Comparison of ENCODE assay signal across 8 mouse cellular contexts in the genomic region with DNA sequence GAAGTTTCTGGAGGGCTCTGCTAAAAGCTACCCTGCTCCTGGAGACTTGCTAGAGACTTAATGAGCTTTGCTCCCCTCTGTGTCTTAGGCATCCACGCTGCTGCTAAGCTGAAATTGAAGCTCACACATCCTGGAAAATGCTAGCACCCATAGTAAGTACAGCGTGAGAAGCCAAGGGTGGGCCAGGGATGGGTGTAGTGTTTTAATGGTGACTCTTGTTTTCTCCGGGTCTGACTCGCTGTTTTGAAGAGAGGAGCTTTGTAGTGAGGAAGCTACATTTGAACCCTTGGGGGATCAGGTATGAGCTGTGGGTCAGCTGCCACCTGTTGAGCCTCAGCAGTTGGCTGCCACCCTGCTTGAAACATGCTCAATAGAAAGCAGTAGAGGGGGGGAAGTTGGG. TPM values are rescaled to one million over a fixed set of nuclear protein-coding genes. Genes with fewer than 3 reads are reported as not detected.
DNase-seq lines count a peak whose midpoint lies in the region; ATAC-seq and TF ChIP-seq lines count a peak whose summit lies in the region.

No protein-coding gene starts in this region.

- intact Hi-C loops in gastrocnemius, adult 2 months (cut with DNase I): loop anchor here (5.0 kb wide), 1 partner anchor 34 kb away; no protein-coding TSS in a partner anchor

- ATAC-seq in heart, embryonic 13.5 days (ENCODE audit: extremely low read depth, insufficient number of reproducible peaks, low FRiP score, low TSS enrichment): no peak
- ATAC-seq in liver, embryonic 16.5 days (ENCODE audit: low read depth): peak; percentile 46
- no peak for ATAC-seq in monocyte, adult 5-6 weeks (replicated peaks; ENCODE audit: insufficient number of reproducible peaks, low FRiP score, low TSS enrichment, poor library complexity, severe bottlenecking)
- ATAC-seq in megakaryocyte progenitor cell, adult 5-6 weeks (replicated peaks; ENCODE audit: poor library complexity): no peak

- H3K27me3 ChIP-seq in heart, embryonic 13.5 days (replicated peaks): no peaks in the 10 kb centered on the region
- no peaks in the 10 kb centered on the region for H3K27me3 ChIP-seq in liver, embryonic 16.5 days (ENCODE audit: control insufficient read depth, insufficient read depth, low read depth, low read length)

- H3K9ac ChIP-seq in ES-E14 (ENCODE audit: insufficient read depth, low read depth, low read length, poor library complexity, severe bottlenecking): peak overlapping the region; percentile 21
- peak overlapping the region; percentile 88 for H3K9ac ChIP-seq in heart, embryonic 13.5 days
- H3K9ac ChIP-seq in liver, embryonic 16.5 days (ENCODE audit: low read depth, low read length): peak overlapping the region; percentile 87

- H3K4me3 ChIP-seq in gastrocnemius, adult 2 months: peak overlapping the region; percentile 94
- H3K4me3 ChIP-seq in ES-E14 (ENCODE audit: insufficient read depth in 1 of 2, low read depth in 1 of 2, low read length in 2 of 2, poor library complexity in 1 of 2, severe bottlenecking in 1 of 2): peak overlapping the region; percentile 60 to 90
- peak overlapping the region; percentile 71 for H3K4me3 ChIP-seq in heart, embryonic 13.5 days
- peak overlapping the region; percentile 78 for H3K4me3 ChIP-seq in liver, embryonic 16.5 days (ENCODE audit: low read depth, low read length)

- DNase-seq in gastrocnemius, adult 2 months: peak; percentile 38
- DNase-seq in gastrocnemius, adult 18-20 months (ENCODE audit: low spot score): no peak
- no peak for DNase-seq in ES-E14 (ENCODE audit: low read depth, low spot score)
- DNase-seq in layer of hippocampus, adult 18-20 months (ENCODE audit: low spot score in 2 of 2): no peak

- H3K9me3 ChIP-seq in ES-E14 (ENCODE audit: control insufficient read depth, insufficient read depth, low read depth, low read length): no peaks in the 10 kb centered on the region
- H3K9me3 ChIP-seq in heart, embryonic 13.5 days: no peaks in the 10 kb centered on the region
- H3K9me3 ChIP-seq in liver, embryonic 16.5 days (replicated peaks; ENCODE audit: control insufficient read depth, low read length): no peaks in the 10 kb centered on the region

- H3K27ac ChIP-seq in gastrocnemius, adult 2 months: peak overlapping the region; percentile 97
- no peak overlapping the region for H3K27ac ChIP-seq in ES-E14 (ENCODE audit: insufficient read depth, low read depth, low read length, poor library complexity, severe bottlenecking)
- H3K27ac ChIP-seq in heart, embryonic 13.5 days (replicated peaks): peak overlapping the region; percentile 80
- H3K27ac ChIP-seq in liver, embryonic 16.5 days (ENCODE audit: low read length): peak overlapping the region; percentile 67

- in situ Hi-C loops in ES-E14 (cut with MboI; ENCODE audit: low sequenced_read_pairs in 2 of 2, unreplicated experiment in 2 of 2): no loop called here

- no peak for TF ChIP-seq CTCF in gastrocnemius, adult 2 months (IDR thresholded peaks at IDR 0.05)

- WGBS in heart, embryonic 13.5 days: 7% methylated on average over 4 of the region's 4 CpGs
- WGBS in liver, embryonic 16.5 days (ENCODE audit: insufficient replicate concordance): 5% methylated on average over 4 of the region's 4 CpGs

- no peaks in the 10 kb centered on the region for H3K36me3 ChIP-seq in ES-E14 (ENCODE audit: control insufficient read depth, insufficient read depth, low read length, poor library complexity, severe bottlenecking)
- H3K36me3 ChIP-seq in heart, embryonic 13.5 days: peaks cover 9% of the 10 kb centered on the region
- no peaks in the 10 kb centered on the region for H3K36me3 ChIP-seq in liver, embryonic 16.5 days (ENCODE audit: control insufficient read depth, insufficient read depth)

- H3K4me1 ChIP-seq in ES-E14 (ENCODE audit: control insufficient read depth in 2 of 2, insufficient read depth in 2 of 2, low read length in 2 of 2, poor library complexity in 1 of 2): peaks cover 4 to 5% of the 10 kb centered on the region in 2 experiments; a peak in 3 of 4 replicates
- peaks cover 40% of the 10 kb centered on the region for H3K4me1 ChIP-seq in heart, embryonic 13.5 days
- H3K4me1 ChIP-seq in liver, embryonic 16.5 days (ENCODE audit: control insufficient read depth, low read depth, low read length): peaks cover 25% of the 10 kb centered on the region

- peak overlapping the region; percentile 80 for H3K4me2 ChIP-seq in heart, embryonic 13.5 days
- H3K4me2 ChIP-seq in liver, embryonic 16.5 days (ENCODE audit: low read depth, low read length): peak overlapping the region; percentile 82

TF ChIP-seq in ES-E14, 5 proteins besides CTCF, POLR2A, EP300 and RAD21:
- TF ChIP-seq HCFC1 (IDR thresholded peaks at IDR 0.05; ENCODE audit: borderline replicate concordance, insufficient read depth, low read length) (no peak), ZC3H11A (IDR thresholded peaks at IDR 0.05; ENCODE audit: borderline replicate concordance, low read depth, low read length) (no peak), MAFK (IDR thresholded peaks at IDR 0.05; ENCODE audit: insufficient read depth, low read depth, low read length) (no peak), ZNF384 (IDR thresholded peaks at IDR 0.05; ENCODE audit: low read depth, low read length) (no peak), CHD2 (IDR thresholded peaks at IDR 0.05; ENCODE audit: low read depth, low read length) (no peak)

RNA-seq across cellular contexts. Expression of gene Pla2g16, which starts 0.6 kb away (rescaled TPM):
- total RNA-seq in gastrocnemius, adult 2 months (2021): 100 to 1,000 TPM in 1 of 2 experiments, 10 to 100 TPM in 1; 94.3 to 127 TPM
- total RNA-seq in gastrocnemius, adult 18-20 months (2021): 100 to 1,000 TPM; 102 to 122 TPM
- 8.3 and 10.3 TPM in 2 replicates for total RNA-seq in ES-E14 (2012; rRNA removed)
- 60.1 and 65.2 TPM in 2 replicates for polyA plus RNA-seq in heart, embryonic 13.5 days (2015; fragmentation: Nextera tagmentation; extraction: Ambion mirVana)
- 18.8 and 23.0 TPM in 2 replicates for polyA plus RNA-seq in liver, embryonic 16.5 days (2015; fragmentation: Nextera tagmentation; extraction: Ambion mirVana)
- total RNA-seq in monocyte, adult 5-6 weeks (2017): 42.1 to 80.1 TPM (median 51.4 TPM) in 3 replicates
- total RNA-seq in megakaryocyte progenitor cell, adult 5-6 weeks (2015): 6.8 and 11.1 TPM in 2 replicates
- 8.1 and 12.6 TPM in 2 replicates for total RNA-seq in megakaryocyte progenitor cell, adult 5-6 weeks (2017)
- 10 to 100 TPM; 42.3 to 44.4 TPM for total RNA-seq in layer of hippocampus, adult 18-20 months (2021)

RNA-seq across cellular contexts. Expression of gene Lgals12, which starts 49.1 kb away (rescaled TPM):
- total RNA-seq in gastrocnemius, adult 2 months (2021): under 1 TPM; 0.13 to 0.20 TPM
- 1 to 10 TPM in 1 of 2 experiments, under 1 TPM in 1; 0.89 to 1.1 TPM for total RNA-seq in gastrocnemius, adult 18-20 months (2021)
- 0.45 and 0.53 TPM in 2 replicates for total RNA-seq in ES-E14 (2012; rRNA removed)
- 0.25 and 0.27 TPM in 2 replicates for polyA plus RNA-seq in heart, embryonic 13.5 days (2015; fragmentation: Nextera tagmentation; extraction: Ambion mirVana)
- 0.05 TPM in 1 of 2 replicates, not detected in the other for polyA plus RNA-seq in liver, embryonic 16.5 days (2015; fragmentation: Nextera tagmentation; extraction: Ambion mirVana)
- total RNA-seq in monocyte, adult 5-6 weeks (2017): not detected in 3 replicates
- not detected in 2 replicates for total RNA-seq in megakaryocyte progenitor cell, adult 5-6 weeks (2015)
- total RNA-seq in megakaryocyte progenitor cell, adult 5-6 weeks (2017): not detected in 2 replicates
- total RNA-seq in layer of hippocampus, adult 18-20 months (2021): under 1 TPM; 0.33 to 0.35 TPM

RNA-seq across cellular contexts. Expression of gene Hrasls5, which starts 54.5 kb away (rescaled TPM):
- total RNA-seq in gastrocnemius, adult 2 months (2021): not detected
- not detected for total RNA-seq in gastrocnemius, adult 18-20 months (2021)
- not detected in 2 replicates for total RNA-seq in ES-E14 (2012; rRNA removed)
- not detected in 2 replicates for polyA plus RNA-seq in heart, embryonic 13.5 days (2015; fragmentation: Nextera tagmentation; extraction: Ambion mirVana)
- not detected in 2 replicates for polyA plus RNA-seq in liver, embryonic 16.5 days (2015; fragmentation: Nextera tagmentation; extraction: Ambion mirVana)
- 0.96 to 1.3 TPM in 2 of 3 replicates, not detected in the other for total RNA-seq in monocyte, adult 5-6 weeks (2017)
- total RNA-seq in megakaryocyte progenitor cell, adult 5-6 weeks (2015): not detected in 2 replicates
- not detected in 2 replicates for total RNA-seq in megakaryocyte progenitor cell, adult 5-6 weeks (2017)
- total RNA-seq in layer of hippocampus, adult 18-20 months (2021): not detected

Comparison
In these comparisons a context has a peak if more than half of its experiments do, and no peak if none do; other contexts are left out.
1. H3K9ac ChIP-seq: peak in every context shown above with its lines; median percentile 88 in heart, embryonic 13.5 days; 87 in liver, embryonic 16.5 days; 21 in ES-E14.